Mouse (Mus musculus) brain, adult 2 months (tissue): ENCODE results near the gene Rora.

Source experiments
- DNase-seq: peaks from one replicate; pipeline ENCODE4 v3.0.0; 2011; ENCODE audit warnings: low read depth, low spot score

Rora gene

GRCm38 (mm10) chr9:69213796-69214195, 560.2 kb downstream of the Rora start:
- peak; percentile 76 for DNase-seq

DNA sequence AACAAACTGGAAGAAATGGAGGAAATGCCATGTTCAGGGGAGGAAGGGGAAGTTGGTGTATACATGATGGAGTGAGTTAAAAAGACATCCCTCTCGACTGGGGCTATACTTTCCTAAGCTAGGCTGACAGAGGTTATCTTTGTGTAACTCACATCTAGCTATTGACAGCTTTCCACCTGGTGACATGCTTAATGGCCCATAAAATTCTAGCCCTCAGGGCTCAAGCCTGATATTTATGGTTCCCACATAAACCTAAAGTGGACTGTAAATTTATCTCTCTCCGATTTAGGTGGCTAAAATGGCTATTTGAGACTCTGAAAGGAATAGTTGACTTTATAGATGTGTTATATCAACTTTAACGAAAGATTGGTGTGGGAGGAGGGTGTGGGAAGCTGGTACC, 571.3 kb downstream of the Rora start:
- DNase-seq: no peak

DNA sequence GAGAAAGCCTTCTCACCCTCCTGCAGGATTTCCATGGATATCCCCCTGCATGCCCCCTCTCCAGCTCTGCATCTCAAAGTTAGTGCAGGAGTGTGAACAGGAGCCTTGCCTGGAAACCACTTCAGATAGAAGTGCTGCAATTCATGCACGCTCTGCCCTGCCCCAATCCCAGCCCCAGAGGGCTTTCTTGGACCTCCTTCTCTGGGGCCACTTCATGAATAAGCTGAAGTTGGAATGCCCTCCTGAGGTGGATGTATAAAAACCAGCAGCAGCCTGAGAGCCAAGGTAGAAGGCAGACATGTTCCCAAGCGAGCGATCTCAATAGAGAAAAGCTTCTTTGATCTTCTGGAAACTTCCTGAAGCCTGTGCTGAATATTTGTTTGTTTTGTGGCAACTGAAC, 572.8 kb downstream of the Rora start:
- DNase-seq: no peak

GRCm38 (mm10) chr9:69227806-69228205, 574.2 kb downstream of the Rora start:
- no peak for DNase-seq

DNA sequence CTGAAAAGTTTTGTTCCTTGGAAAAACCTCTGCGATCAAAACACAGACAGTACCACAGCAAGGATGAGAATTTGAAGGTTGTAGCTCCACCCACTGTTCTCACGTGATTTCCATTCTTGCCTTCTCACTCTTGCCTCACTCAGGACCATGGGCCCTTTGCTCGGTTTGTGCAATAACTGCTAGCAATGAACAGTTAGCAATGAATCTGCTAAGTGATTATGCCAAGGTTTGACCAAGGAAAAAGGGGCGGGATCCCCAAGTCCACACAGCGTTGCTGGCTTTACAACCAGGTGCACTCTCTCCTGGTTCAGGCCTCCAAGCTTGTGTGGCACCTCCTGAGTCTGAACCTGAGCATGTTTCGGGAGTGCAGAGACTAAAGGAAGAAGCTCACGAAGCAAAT, 576.3 kb downstream of the Rora start:
- DNase-seq: no peak

- DNase-seq: no peak
Measured at GRCm38 (mm10) chr9:69234526-69234925, 580.9 kb downstream of the Rora start.

- no peak for DNase-seq
Measured at GRCm38 (mm10) chr9:69237316-69237715, 583.7 kb downstream of the Rora start.

DNA sequence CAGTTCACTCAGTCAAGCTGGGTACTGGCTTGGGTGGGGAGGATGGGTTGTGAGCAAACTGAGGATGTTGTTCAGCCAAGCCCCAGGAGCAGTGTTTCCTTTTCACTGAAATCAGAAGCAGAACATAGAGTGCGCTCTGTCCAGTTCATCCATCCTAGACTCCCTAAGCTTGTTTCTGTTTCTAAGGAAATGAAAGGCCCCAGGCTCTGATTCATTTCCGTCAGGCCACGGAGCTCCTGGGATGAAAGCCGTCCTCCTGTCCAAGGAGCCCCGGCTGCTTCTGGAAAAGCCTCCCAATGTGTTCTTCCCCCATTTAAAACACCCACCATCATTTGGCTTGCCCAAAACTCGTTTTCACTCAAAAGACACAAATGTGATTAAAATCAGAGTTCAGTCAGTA, 589.0 kb downstream of the Rora start:
- DNase-seq: peak; percentile 27

GRCm38 (mm10) chr9:69243626-69244025, 590.0 kb downstream of the Rora start:
- no peak for DNase-seq

- peak; percentile 42 for DNase-seq
Measured at GRCm38 (mm10) chr9:69246225-69246624, 592.6 kb downstream of the Rora start.

- DNase-seq: peak; percentile 69
Measured at GRCm38 (mm10) chr9:69249586-69249985, 596.0 kb downstream of the Rora start.

DNA sequence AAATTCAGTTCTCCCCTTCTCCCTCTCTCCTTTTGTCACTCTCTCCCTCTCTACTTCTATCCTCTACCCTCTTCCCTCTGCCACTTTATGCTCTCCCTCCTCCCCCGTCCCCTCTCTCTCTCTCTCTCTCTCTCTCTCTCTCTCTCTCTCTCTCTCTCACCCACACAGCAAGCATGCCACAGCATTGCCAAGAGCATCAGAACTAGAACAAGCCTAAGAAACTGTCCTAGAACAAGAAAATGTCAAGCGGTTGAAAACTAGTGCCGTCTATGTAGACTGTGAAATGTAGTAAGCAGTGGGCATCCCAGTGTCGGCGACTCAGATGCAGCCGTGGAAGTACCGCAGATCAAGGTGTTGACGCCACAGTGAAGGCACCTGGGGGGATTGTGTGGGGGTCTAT, 596.7 kb downstream of the Rora start:
- peak; percentile 55 for DNase-seq

- no peak for DNase-seq
Measured at GRCm38 (mm10) chr9:69258506-69258905, 604.9 kb downstream of the Rora start.

DNA sequence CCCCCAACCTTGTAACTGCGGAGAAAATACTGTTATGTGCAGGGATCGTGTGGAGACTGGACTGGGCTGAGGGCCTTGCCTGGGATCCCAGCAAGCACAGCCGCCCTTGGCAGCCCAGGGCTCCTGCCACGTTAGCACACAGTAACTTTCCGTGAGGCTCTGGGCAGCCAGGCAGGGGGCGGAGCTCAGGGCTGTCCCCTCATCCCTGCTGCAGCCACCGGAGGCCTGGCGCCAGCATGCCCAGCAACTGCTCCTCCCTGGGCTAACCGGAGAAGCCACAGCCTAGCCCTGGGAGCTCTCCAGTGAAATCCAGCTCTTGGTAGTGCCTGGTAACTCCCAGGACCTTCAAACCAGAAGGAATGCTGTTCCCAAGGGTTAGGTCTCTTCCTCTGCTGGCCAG, 605.8 kb downstream of the Rora start:
- peak; percentile 77 for DNase-seq

DNA sequence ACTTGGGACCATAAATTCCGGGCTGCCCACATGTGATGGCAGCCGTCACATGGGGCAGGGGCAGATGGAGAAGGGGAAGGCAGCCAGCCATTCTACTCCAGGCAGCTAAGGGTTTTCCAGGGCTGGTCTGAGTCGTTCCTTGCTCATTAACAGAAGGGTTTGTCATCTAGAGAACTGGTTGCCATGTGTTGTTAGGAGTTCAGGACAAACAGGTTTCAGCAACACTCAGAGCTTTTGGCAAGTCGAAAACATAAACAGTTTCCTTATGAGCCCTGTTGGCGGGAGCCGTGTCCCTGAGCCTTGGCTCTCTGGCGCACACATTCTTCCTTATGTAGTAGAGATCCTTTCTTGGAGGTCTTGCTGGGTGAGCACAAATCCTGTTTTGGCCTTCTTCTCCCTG, 611.6 kb downstream of the Rora start:
- no peak for DNase-seq

DNA sequence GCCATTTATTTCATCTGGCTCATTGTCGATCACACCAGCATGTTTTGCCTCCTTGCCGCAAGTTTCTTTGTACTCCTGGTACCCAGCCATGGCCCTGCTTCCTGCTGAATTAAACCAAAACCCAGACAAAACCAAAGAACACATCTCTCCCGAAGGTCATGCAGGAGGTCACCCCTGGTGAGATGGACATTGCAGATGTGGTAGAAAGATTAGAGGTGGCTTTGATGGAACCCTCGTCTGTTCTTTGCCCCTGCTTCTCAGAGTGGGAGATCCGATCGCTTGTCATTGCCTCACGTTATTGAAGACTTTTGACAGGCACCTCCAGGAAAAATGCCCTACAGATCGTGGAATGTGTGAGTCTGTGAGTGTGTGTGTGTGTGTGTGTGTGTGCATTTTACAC, 616.8 kb downstream of the Rora start:
- DNase-seq: no peak

DNA sequence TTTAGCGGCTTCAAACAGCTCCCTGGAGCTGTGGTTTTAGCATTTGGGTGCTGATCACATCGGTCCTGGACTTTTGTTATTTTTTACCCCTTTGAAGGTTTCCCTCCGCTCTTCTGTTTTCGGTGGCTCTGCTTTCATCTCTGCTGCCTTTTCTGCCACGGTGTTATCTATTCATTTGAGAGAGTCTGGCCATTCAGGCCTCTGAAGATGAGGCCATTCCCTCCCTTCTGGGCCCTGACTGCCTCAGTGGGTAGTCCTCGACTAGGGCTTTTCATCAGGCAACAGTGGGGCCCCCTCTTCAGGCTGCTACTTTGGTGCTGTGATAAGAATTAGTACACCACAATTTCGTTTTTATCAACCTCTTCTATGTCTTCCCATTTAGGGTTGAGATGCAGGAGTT, 617.3 kb downstream of the Rora start:
- DNase-seq: no peak

DNA sequence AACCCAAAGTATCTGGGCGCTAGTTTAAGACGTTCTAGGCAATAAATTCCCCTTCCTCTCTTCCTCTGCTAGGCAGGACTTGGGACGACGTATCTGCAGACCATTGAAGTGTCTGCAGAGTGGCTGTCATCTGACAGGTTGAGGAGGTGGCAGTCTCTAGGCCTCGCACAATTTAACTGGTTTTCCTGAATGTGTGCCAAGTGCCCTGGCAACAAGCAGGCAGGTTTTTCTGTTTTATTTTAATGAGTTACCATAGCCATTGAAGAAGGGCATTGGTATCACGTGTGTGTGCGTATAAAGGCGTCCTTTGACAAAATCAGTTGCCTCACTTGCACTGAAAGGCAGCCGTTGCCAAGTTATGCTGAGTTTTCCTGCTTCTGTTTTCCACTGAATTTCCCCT, 619.3 kb downstream of the Rora start:
- peak; percentile 42 for DNase-seq

DNA sequence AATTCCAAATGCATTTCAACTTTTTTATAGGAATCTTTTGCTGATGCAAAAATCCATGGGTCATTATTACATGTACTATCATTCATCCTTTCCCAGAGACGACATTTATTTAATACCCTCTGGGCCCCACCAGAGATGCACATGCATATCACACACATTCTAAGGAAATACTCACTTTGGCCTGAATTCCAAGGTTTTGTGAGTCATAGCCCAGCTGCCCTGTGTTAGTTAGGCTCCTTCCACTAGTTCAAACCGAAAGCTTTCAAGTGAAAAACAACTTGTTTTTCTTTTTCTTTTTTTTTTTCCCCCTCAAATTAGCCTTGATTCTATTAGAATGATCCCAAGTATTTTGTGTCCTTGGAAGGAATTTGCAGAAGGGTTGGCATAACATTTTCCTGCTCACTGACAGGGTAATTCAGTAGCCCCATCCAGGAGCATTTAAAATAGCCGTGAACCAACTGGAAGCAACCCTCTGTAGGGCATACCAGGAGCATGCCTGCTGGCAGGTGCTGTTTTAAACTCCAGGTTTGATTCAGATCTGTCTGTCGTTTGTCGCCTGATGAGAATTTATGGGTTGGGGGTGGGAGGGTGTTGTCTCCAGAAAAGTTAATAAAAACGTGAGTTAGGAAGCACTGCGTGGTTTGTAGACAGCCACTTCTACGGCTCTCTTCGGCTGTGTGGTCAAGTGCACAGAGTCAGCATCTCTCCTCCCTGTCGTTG, 621.3 kb downstream of the Rora start:
- no peak for DNase-seq

DNA sequence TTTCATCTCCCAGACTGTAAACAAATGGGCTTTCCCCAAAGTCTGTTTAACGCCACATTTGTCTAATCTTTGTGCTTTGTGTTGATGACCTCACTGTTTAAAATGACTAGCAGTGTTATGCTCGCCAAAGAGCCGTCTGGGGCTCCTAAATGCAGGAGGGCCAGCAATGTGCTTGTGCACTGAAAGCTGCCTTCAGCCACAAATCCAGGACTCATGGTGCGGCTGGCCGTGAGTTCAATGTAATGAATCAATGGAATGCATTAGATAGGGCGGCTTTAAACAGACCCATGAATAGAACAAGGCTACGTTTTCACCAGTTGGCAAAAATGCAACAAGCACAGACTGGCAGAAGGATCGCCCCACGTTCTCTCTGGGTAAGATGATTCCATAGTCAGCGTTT, 623.7 kb downstream of the Rora start:
- no peak for DNase-seq

DNA sequence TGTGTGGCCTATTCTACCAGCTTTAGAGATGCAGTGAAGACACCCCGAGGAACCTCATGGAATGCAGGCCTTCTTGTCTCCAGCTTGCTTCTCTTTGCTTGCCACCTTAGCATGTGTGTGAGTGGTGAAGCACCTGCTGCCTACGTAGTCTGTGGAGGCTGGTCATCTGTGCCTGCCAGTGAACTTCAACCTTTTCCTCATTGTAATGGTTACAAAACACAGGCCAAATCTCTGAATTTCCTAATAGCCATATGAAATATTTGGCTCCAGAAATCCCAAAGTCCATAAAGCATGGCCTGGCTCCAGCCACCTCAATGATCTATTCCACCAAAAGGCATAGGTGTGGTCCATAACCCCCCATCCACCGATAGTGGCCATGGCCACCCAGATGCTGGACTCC, 631.4 kb downstream of the Rora start:
- no peak for DNase-seq

DNA sequence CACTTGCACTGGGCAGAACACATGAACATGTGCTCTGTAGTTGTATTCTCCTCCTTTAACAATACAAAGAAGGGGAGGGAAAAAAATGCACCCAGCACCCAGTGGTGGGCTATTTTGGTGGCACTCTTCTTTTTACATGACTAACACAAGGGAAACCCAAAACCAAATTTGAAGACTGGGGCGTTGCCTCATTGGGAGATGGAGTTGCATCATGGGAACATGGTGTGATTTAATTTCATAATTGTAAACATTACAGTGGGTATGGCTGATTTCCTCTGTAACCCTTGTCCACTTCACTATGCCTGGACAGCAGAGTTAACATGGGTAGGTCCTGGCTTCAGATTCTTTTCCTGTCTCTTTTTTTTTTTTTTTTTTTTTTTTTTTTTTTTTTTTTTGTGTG, 634.5 kb downstream of the Rora start:
- DNase-seq: no peak

DNA sequence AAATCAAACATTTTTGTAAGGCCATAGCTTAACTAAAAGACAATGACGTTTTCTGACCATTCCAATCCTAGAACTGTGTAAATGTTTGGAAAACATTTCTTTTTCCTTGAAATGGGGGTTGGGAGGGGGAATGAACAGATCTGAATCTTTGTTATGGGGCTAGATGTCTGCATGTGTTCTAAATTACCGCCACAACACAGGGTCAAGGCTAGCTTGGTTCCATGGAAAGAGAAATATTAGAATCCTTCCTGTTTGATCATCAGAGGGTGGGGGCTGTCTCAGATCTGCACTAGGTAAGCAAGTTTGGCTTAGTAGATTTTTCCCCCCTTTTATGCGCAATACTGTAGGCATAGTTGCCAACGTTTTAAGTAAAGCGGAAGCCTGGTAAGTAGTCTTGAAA, 635.0 kb downstream of the Rora start:
- DNase-seq: no peak
